Mouse (Mus musculus) ES-Bruce4 (cell line): ENCODE measurements around the gene Srsf12.

Experiments
- EP300 ChIP-seq: IDR thresholded peaks from 2 replicates; pipeline ENCODE4 v1.6.1; 2011; ENCODE audit warnings: low read depth, low read length; ENCODE audit not compliant: insufficient read depth
- POLR2A ChIP-seq: IDR thresholded peaks from one replicate; pipeline ENCODE4 v1.8.1; 2011; ENCODE audit warnings: low read length; ENCODE audit not compliant: insufficient read depth

GRCm38 (mm10) chr4:33208881-33209841 is at the start of gene Srsf12:
- no peak for TF ChIP-seq EP300
- no peak for TF ChIP-seq POLR2A
